Mouse (Mus musculus): ENCODE measurements around the gene Pecam1.
"Not testable (repeated sequence)": the region's sequence is repeated elsewhere in the genome, so short reads cannot be mapped to it uniquely, and the experiment has no call there.

Pecam1 gene

GRCm38 (mm10) chr11:106736614-106737013, 13.8 kb downstream of the Pecam1 start:
- DNase-seq (ENCODE audit: extremely low read depth, insufficient read length, low spot score): no peak

- no peak for DNase-seq (ENCODE audit: extremely low read depth, insufficient read length, low spot score)
Measured at GRCm38 (mm10) chr11:106730714-106731113, 19.7 kb downstream of the Pecam1 start.

- DNase-seq (ENCODE audit: extremely low read depth, insufficient read length, low spot score): no peak
Measured at GRCm38 (mm10) chr11:106729656-106730055, 20.8 kb downstream of the Pecam1 start.

GRCm38 (mm10) chr11:106728402-106729366, 21.7 kb downstream of the Pecam1 start:
- no peak for DNase-seq (ENCODE audit: extremely low read depth, insufficient read length, low spot score)

GRCm38 (mm10) chr11:106727967-106728366, 22.5 kb downstream of the Pecam1 start:
- no peak for DNase-seq (ENCODE audit: extremely low read depth, insufficient read length, low spot score)

- DNase-seq (ENCODE audit: extremely low read depth, insufficient read length, low spot score): not testable (repeated sequence)
Measured at GRCm38 (mm10) chr11:106724916-106725235, 25.6 kb downstream of the Pecam1 start.

- no peak for DNase-seq (ENCODE audit: extremely low read depth, insufficient read length, low spot score)
Measured at GRCm38 (mm10) chr11:106724176-106724915, 26.1 kb downstream of the Pecam1 start.

GRCm38 (mm10) chr11:106723611-106724125, 26.8 kb downstream of the Pecam1 start:
- no peak for DNase-seq (ENCODE audit: extremely low read depth, insufficient read length, low spot score)

GRCm38 (mm10) chr11:106722831-106723361, 27.5 kb downstream of the Pecam1 start:
- peak; percentile 66 for DNase-seq (ENCODE audit: extremely low read depth, insufficient read length, low spot score)

- DNase-seq (ENCODE audit: extremely low read depth, insufficient read length, low spot score): no peak
Measured at GRCm38 (mm10) chr11:106720379-106720778, 30.0 kb downstream of the Pecam1 start.

GRCm38 (mm10) chr11:106716568-106716967, 33.9 kb downstream of the Pecam1 start:
- no peak for DNase-seq (ENCODE audit: extremely low read depth, insufficient read length, low spot score)

- no peak for DNase-seq (ENCODE audit: extremely low read depth, insufficient read length, low spot score)
Measured at GRCm38 (mm10) chr11:106715066-106715465, 35.4 kb downstream of the Pecam1 start.

GRCm38 (mm10) chr11:106710789-106711188, 39.6 kb downstream of the Pecam1 start:
- DNase-seq (ENCODE audit: extremely low read depth, insufficient read length, low spot score): no peak

GRCm38 (mm10) chr11:106709227-106709985, 41.0 kb downstream of the Pecam1 start:
- DNase-seq (ENCODE audit: extremely low read depth, insufficient read length, low spot score): no peak

GRCm38 (mm10) chr11:106707866-106708265, 42.6 kb downstream of the Pecam1 start:
- no peak for DNase-seq (ENCODE audit: extremely low read depth, insufficient read length, low spot score)

GRCm38 (mm10) chr11:106707085-106707484, 43.3 kb downstream of the Pecam1 start:
- no peak for DNase-seq (ENCODE audit: extremely low read depth, insufficient read length, low spot score)

GRCm38 (mm10) chr11:106706212-106706611, 44.2 kb downstream of the Pecam1 start:
- DNase-seq (ENCODE audit: extremely low read depth, insufficient read length, low spot score): no peak

GRCm38 (mm10) chr11:106704399-106705111, 45.9 kb downstream of the Pecam1 start:
- DNase-seq (ENCODE audit: extremely low read depth, insufficient read length, low spot score): no peak

GRCm38 (mm10) chr11:106703931-106704330, 46.5 kb downstream of the Pecam1 start:
- DNase-seq (ENCODE audit: extremely low read depth, insufficient read length, low spot score): no peak

- no peak for DNase-seq (ENCODE audit: extremely low read depth, insufficient read length, low spot score)
Measured at GRCm38 (mm10) chr11:106702584-106702983, 47.8 kb downstream of the Pecam1 start.

Measured in 3134 (cell line).